Mouse (Mus musculus): ENCODE measurements around the gene Tbc1d4. TPM values are rescaled to one million over a fixed set of nuclear protein-coding genes. Genes with fewer than 3 reads are reported as not detected.

Gene Tbc1d4
- polyA plus RNA-seq, 1 experiment = 0.04 TPM

GRCm38 (mm10) chr14:101501868-101502267 lies 107.1 kb downstream of the Tbc1d4 start:
- H3K36me3 ChIP-seq (ENCODE audit: control insufficient read depth) = no peaks in the 10 kb centered on the region
- H3K4me3 ChIP-seq (replicated peaks) = no peak overlapping the region
- TF ChIP-seq TAL1 (IDR thresholded peaks at IDR 0.05; ENCODE audit: low read length) = no peak
- TF ChIP-seq GATA1 (IDR thresholded peaks at IDR 0.05; ENCODE audit: low read length) = no peak

GRCm38 (mm10) chr14:101501452-101501851 lies 107.5 kb downstream of the Tbc1d4 start:
- TF ChIP-seq GATA1 (IDR thresholded peaks at IDR 0.05; ENCODE audit: low read length) (no peak), TAL1 (IDR thresholded peaks at IDR 0.05; ENCODE audit: low read length) (no peak)
- no peaks in the 10 kb centered on the region for H3K9me3 ChIP-seq (ENCODE audit: control insufficient read depth, low read length)
- no peaks in the 10 kb centered on the region for H3K4me1 ChIP-seq (ENCODE audit: control insufficient read depth)
- H3K36me3 ChIP-seq (ENCODE audit: control insufficient read depth) = no peaks in the 10 kb centered on the region
- no peaks in the 10 kb centered on the region for H3K27me3 ChIP-seq (ENCODE audit: control insufficient read depth)
- no peak overlapping the region for H3K4me3 ChIP-seq (replicated peaks)

More at GRCm38 (mm10) chr14:101501868-101502267, 107.1 kb downstream of the Tbc1d4 start:
- no peaks in the 10 kb centered on the region for H3K4me1 ChIP-seq (ENCODE audit: control insufficient read depth)
- H3K9me3 ChIP-seq (ENCODE audit: control insufficient read depth, low read length) = no peaks in the 10 kb centered on the region
- H3K27me3 ChIP-seq (ENCODE audit: control insufficient read depth) = no peaks in the 10 kb centered on the region

- H3K27me3 ChIP-seq (ENCODE audit: control insufficient read depth) = no peaks in the 10 kb centered on the region
- no peaks in the 10 kb centered on the region for H3K9me3 ChIP-seq (ENCODE audit: control insufficient read depth, low read length)
- H3K4me1 ChIP-seq (ENCODE audit: control insufficient read depth) = no peaks in the 10 kb centered on the region
- no peaks in the 10 kb centered on the region for H3K36me3 ChIP-seq (ENCODE audit: control insufficient read depth)
- H3K4me3 ChIP-seq (replicated peaks) = no peak overlapping the region
- TF ChIP-seq TAL1 (IDR thresholded peaks at IDR 0.05; ENCODE audit: low read length) (no peak), GATA1 (IDR thresholded peaks at IDR 0.05; ENCODE audit: low read length) (no peak)
These were observed 108.2 kb downstream of the Tbc1d4 start for GRCm38 (mm10) chr14:101500826-101501225.

GRCm38 (mm10) chr14:101499838-101500237 lies 109.2 kb downstream of the Tbc1d4 start:
- H3K27me3 ChIP-seq (ENCODE audit: control insufficient read depth) = no peaks in the 10 kb centered on the region
- no peaks in the 10 kb centered on the region for H3K36me3 ChIP-seq (ENCODE audit: control insufficient read depth)
- H3K4me3 ChIP-seq (replicated peaks) = no peak overlapping the region
- H3K9me3 ChIP-seq (ENCODE audit: control insufficient read depth, low read length) = no peaks in the 10 kb centered on the region
- TF ChIP-seq GATA1 (IDR thresholded peaks at IDR 0.05; ENCODE audit: low read length) = no peak
- no peak for TF ChIP-seq TAL1 (IDR thresholded peaks at IDR 0.05; ENCODE audit: low read length)
- no peaks in the 10 kb centered on the region for H3K4me1 ChIP-seq (ENCODE audit: control insufficient read depth)

GRCm38 (mm10) chr14:101488264-101488810 lies 120.7 kb downstream of the Tbc1d4 start:
- TF ChIP-seq TAL1 (IDR thresholded peaks at IDR 0.05; ENCODE audit: low read length) = no peak
- no peak for TF ChIP-seq GATA1 (IDR thresholded peaks at IDR 0.05; ENCODE audit: low read length)
- no peaks in the 10 kb centered on the region for H3K9me3 ChIP-seq (ENCODE audit: control insufficient read depth, low read length)
- no peaks in the 10 kb centered on the region for H3K27me3 ChIP-seq (ENCODE audit: control insufficient read depth)
- no peaks in the 10 kb centered on the region for H3K4me1 ChIP-seq (ENCODE audit: control insufficient read depth)
- H3K4me3 ChIP-seq (replicated peaks) = no peak overlapping the region
- H3K36me3 ChIP-seq (ENCODE audit: control insufficient read depth) = no peaks in the 10 kb centered on the region

- no peak overlapping the region for H3K4me3 ChIP-seq (replicated peaks)
- H3K4me1 ChIP-seq (ENCODE audit: control insufficient read depth) = no peaks in the 10 kb centered on the region
- H3K9me3 ChIP-seq (ENCODE audit: control insufficient read depth, low read length) = no peaks in the 10 kb centered on the region
- no peak for TF ChIP-seq TAL1 (IDR thresholded peaks at IDR 0.05; ENCODE audit: low read length)
- no peak for TF ChIP-seq GATA1 (IDR thresholded peaks at IDR 0.05; ENCODE audit: low read length)
- no peaks in the 10 kb centered on the region for H3K27me3 ChIP-seq (ENCODE audit: control insufficient read depth)
- H3K36me3 ChIP-seq (ENCODE audit: control insufficient read depth) = no peaks in the 10 kb centered on the region
These were observed 122.4 kb downstream of the Tbc1d4 start for GRCm38 (mm10) chr14:101486550-101486949.

GRCm38 (mm10) chr14:101483230-101483629 lies 125.8 kb downstream of the Tbc1d4 start:
- Histone ChIP-seq H3K9me3 (ENCODE audit: control insufficient read depth, low read length) (no peaks in the 10 kb centered on the region), H3K4me3 (replicated peaks) (no peak overlapping the region), H3K27me3 (ENCODE audit: control insufficient read depth) (no peaks in the 10 kb centered on the region), H3K36me3 (ENCODE audit: control insufficient read depth) (no peaks in the 10 kb centered on the region), H3K4me1 (ENCODE audit: control insufficient read depth) (no peaks in the 10 kb centered on the region)
- TF ChIP-seq GATA1 (IDR thresholded peaks at IDR 0.05; ENCODE audit: low read length) (no peak), TAL1 (IDR thresholded peaks at IDR 0.05; ENCODE audit: low read length) (no peak)

- Histone ChIP-seq H3K4me1 (ENCODE audit: control insufficient read depth) (no peaks in the 10 kb centered on the region), H3K9me3 (ENCODE audit: control insufficient read depth, low read length) (no peaks in the 10 kb centered on the region)
These were observed 126.7 kb downstream of the Tbc1d4 start for GRCm38 (mm10) chr14:101482270-101482669.

GRCm38 (mm10) chr14:101481165-101481564 lies 127.8 kb downstream of the Tbc1d4 start:
- Histone ChIP-seq H3K4me3 (replicated peaks) (no peak overlapping the region), H3K9me3 (ENCODE audit: control insufficient read depth, low read length) (no peaks in the 10 kb centered on the region), H3K36me3 (ENCODE audit: control insufficient read depth) (no peaks in the 10 kb centered on the region), H3K4me1 (ENCODE audit: control insufficient read depth) (no peaks in the 10 kb centered on the region), H3K27me3 (ENCODE audit: control insufficient read depth) (no peaks in the 10 kb centered on the region)
- no peak for TF ChIP-seq GATA1 (IDR thresholded peaks at IDR 0.05; ENCODE audit: low read length)
- TF ChIP-seq TAL1 (IDR thresholded peaks at IDR 0.05; ENCODE audit: low read length) = no peak

More at GRCm38 (mm10) chr14:101482270-101482669, 126.7 kb downstream of the Tbc1d4 start:
- no peak for TF ChIP-seq TAL1 (IDR thresholded peaks at IDR 0.05; ENCODE audit: low read length)
- no peak for TF ChIP-seq GATA1 (IDR thresholded peaks at IDR 0.05; ENCODE audit: low read length)
- Histone ChIP-seq H3K36me3 (ENCODE audit: control insufficient read depth) (no peaks in the 10 kb centered on the region), H3K27me3 (ENCODE audit: control insufficient read depth) (no peaks in the 10 kb centered on the region), H3K4me3 (replicated peaks) (no peak overlapping the region)

GRCm38 (mm10) chr14:101480541-101480940 lies 128.4 kb downstream of the Tbc1d4 start:
- no peak for TF ChIP-seq TAL1 (IDR thresholded peaks at IDR 0.05; ENCODE audit: low read length)
- TF ChIP-seq GATA1 (IDR thresholded peaks at IDR 0.05; ENCODE audit: low read length) = no peak
- Histone ChIP-seq H3K27me3 (ENCODE audit: control insufficient read depth) (no peaks in the 10 kb centered on the region), H3K4me1 (ENCODE audit: control insufficient read depth) (no peaks in the 10 kb centered on the region), H3K9me3 (ENCODE audit: control insufficient read depth, low read length) (no peaks in the 10 kb centered on the region), H3K36me3 (ENCODE audit: control insufficient read depth) (no peaks in the 10 kb centered on the region), H3K4me3 (replicated peaks) (no peak overlapping the region)

Measured in erythroblast, embryonic 14.5 days (primary cell).